Mouse (Mus musculus): ENCODE measurements around the gene Larp7. TPM values are rescaled to one million over a fixed set of nuclear protein-coding genes. Genes with fewer than 3 reads are reported as not detected.

Gene Larp7
- polyA plus RNA-seq (2015; fragmentation: Nextera tagmentation; extraction: Ambion mirVana) = 36.1 and 37.2 TPM in 2 replicates

DNA sequence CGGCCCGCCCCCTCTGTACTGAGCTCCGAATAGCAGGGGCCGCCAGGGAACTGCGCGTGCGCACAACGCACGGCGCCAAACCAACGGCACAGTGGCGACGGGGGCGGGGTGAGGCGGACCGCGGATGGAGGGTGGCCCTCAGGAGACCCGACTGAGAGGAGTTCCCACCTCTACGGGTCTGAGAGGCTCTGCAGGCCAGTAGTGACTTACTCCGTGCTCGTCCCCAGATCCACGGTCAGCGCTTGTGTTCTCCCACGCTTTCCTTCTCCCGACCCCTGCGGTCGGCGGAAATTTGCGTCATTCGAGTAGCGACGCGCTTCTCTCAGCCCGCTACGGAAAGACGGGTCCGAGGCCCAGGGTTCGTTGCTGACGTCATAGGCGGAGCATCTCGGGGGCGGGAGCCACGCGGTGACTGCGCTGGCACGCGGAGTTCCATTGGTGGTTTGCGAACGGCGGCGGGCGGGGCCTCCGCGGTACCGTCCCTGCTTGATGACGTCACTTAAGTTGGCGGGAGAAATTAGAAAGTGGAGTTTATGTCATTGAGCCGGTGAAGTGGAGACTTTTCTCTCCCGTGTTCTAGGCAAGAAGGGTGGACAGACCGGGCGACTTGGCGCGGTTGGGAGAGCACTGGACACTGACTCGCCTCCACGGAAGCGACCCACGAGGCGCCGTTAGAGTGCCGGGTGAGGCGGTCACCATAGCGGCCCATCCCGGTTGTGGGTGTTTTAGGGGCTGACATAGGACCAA is at the start of gene Larp7, which contains the start of gene Zgrf1:
Gene Larp7, minus strand, starts transcription at position 377 of the 747 bp plus-strand sequence.
Gene Zgrf1, plus strand, starts transcription at position 517 of the 747 bp plus-strand sequence.
- H3K36me3 ChIP-seq = peaks cover 2% of the 10 kb centered on the region; the same call in 1 of the 2 replicates
- ATAC-seq (ENCODE audit: low FRiP score) = peak; percentile 100
- no peaks in the 10 kb centered on the region for H3K27me3 ChIP-seq
- WGBS = under 1% methylated on average over 70 of the region's 73 CpGs
- H3K4me2 ChIP-seq = peak within 1 kb of the TSS; percentile 74
- peaks cover 11% of the 10 kb centered on the region for H3K4me1 ChIP-seq (replicated peaks)
- H3K27ac ChIP-seq = peak within 1 kb of the TSS; percentile 96
- H3K4me3 ChIP-seq = peak within 1 kb of the TSS; percentile 72
- peak within 1 kb of the TSS; percentile 74 for H3K9ac ChIP-seq
- no peaks in the 10 kb centered on the region for H3K9me3 ChIP-seq

DNA sequence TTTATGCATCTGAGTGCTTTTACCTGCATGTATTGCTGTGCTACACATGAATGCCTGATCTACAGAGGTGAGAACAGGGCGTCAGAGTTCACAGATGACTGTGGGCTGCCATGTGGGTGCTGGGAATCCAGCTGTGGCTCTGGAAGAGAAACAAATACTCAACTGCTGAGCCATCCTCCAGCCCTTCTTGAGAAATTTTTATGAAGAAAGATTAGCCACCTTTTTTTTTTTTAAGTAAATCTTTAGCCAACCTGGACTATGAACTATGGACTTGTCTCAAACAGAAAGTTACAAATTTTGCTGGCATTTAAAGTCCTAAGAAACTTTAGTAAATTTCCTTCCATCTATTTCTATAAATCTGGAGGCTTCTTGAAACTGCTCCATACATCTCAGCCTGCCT is 44.0 kb upstream of the Larp7 start:
- no peak overlapping the region for H3K9ac ChIP-seq
- H3K9me3 ChIP-seq = no peaks in the 10 kb centered on the region
- H3K4me2 ChIP-seq = no peak overlapping the region
- H3K4me3 ChIP-seq = no peak overlapping the region
- H3K4me1 ChIP-seq (replicated peaks) = no peaks in the 10 kb centered on the region
- H3K27ac ChIP-seq = no peak overlapping the region
- no peaks in the 10 kb centered on the region for H3K36me3 ChIP-seq
- WGBS = 79% methylated on average over 1 of the region's 1 CpGs
- H3K27me3 ChIP-seq = no peaks in the 10 kb centered on the region
- ATAC-seq (ENCODE audit: low FRiP score) = no peak

DNA sequence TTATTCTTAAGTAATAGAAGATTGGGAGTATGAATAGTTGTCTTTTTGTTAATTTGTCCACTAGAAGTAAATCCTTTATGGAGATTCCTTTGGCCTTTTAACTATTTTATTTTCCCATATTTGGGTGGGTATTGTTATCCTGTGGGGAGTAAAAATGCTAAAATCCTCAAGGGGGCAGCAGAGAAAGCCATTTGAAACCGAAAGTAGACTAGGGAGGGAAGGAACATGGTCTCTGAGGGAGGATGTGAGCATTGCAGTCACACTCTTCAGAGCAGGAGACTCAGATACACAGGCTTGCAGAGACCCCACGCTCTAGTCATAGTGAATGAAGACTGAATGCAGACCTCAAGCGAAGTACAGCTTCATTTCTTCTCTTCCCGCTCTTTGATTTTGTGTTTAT is 19.4 kb upstream of the Larp7 start:
- H3K9ac ChIP-seq = no peak overlapping the region
- H3K4me2 ChIP-seq = no peak overlapping the region
- H3K27ac ChIP-seq = no peak overlapping the region
- no peaks in the 10 kb centered on the region for H3K9me3 ChIP-seq
- H3K36me3 ChIP-seq = no peaks in the 10 kb centered on the region
- 68% methylated on average over 4 of the region's 4 CpGs for WGBS
- H3K4me3 ChIP-seq = no peak overlapping the region
- ATAC-seq (ENCODE audit: low FRiP score) = no peak
- H3K27me3 ChIP-seq = no peaks in the 10 kb centered on the region
- H3K4me1 ChIP-seq (replicated peaks) = no peaks in the 10 kb centered on the region

DNA sequence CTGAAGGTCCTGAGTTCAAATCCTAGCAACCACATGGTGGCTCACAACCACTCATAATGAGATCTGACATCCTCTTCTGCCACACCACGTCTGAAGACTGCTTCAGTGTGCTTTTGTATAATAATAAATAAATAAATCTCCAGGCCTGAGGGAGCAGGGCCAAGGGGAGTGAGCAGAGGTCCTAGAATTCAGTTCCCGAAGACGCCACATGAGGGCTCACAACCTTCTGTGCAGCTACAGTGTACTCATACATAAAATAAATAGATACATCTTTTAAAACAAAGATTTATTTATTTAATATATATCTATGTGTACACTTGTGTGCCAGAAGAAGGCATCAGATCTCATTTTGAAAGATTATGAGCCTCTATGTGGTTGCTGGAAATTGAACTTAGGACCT is 12.0 kb upstream of the Larp7 start:
- Histone ChIP-seq H3K9me3 (no peaks in the 10 kb centered on the region), H3K27me3 (no peaks in the 10 kb centered on the region), H3K9ac (no peak overlapping the region), H3K36me3 (peaks cover 16% of the 10 kb centered on the region), H3K27ac (no peak overlapping the region), H3K4me3 (no peak overlapping the region), H3K4me1 (replicated peaks) (no peaks in the 10 kb centered on the region), H3K4me2 (no peak overlapping the region)
- 84% methylated on average over 3 of the region's 3 CpGs for WGBS
- no peak for ATAC-seq (ENCODE audit: low FRiP score)

DNA sequence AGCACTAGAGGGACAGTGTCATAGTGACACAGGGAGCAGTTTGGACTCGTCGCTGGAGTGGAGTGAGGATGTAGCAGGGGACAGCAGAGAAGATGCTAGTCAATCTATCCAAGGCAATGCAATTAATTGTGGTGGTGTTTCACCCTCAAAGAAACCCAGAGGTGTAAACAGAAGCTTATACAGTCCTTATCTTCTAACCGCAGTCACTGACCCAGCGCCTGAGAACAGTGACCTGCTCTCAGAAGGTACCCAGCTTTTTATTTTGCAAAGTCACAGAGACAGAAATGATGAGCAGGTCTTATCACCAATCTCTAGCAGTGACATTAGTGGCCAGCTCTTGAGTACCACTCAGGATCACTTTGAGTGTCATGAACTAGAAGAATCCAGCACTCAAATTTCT is 9.8 kb upstream of the Larp7 start:
- no peak overlapping the region for H3K27ac ChIP-seq
- no peaks in the 10 kb centered on the region for H3K27me3 ChIP-seq
- no peak overlapping the region for H3K4me3 ChIP-seq
- H3K4me1 ChIP-seq (replicated peaks) = no peaks in the 10 kb centered on the region
- WGBS = 96% methylated on average over 4 of the region's 4 CpGs
- ATAC-seq (ENCODE audit: low FRiP score) = no peak
- H3K9ac ChIP-seq = no peak overlapping the region
- H3K4me2 ChIP-seq = no peak overlapping the region
- H3K9me3 ChIP-seq = no peaks in the 10 kb centered on the region
- peaks cover 16% of the 10 kb centered on the region for H3K36me3 ChIP-seq

DNA sequence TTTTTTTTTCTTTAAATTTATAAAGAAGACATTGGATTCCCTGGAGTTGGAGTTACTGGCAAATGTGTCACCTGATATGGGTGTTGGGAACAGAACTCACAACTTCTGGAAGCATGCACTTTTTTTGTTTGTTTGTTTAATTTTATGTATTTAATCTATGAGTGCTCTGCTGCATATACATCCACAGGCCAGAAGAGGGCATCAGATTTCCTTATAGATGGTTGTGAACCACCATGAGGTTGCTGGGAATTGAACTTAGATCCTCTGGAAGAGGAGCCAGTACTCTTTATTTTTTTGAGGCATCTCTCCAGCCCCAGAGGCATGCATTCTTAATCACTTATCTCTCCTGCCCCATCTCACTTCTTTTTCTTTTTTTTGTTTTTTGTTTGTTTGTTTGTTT is 5.1 kb upstream of the Larp7 start:
- H3K27me3 ChIP-seq = no peaks in the 10 kb centered on the region
- no peak overlapping the region for H3K9ac ChIP-seq
- ATAC-seq (ENCODE audit: low FRiP score) = no peak
- no peak overlapping the region for H3K4me2 ChIP-seq
- peaks cover 8% of the 10 kb centered on the region for H3K4me1 ChIP-seq (replicated peaks)
- H3K36me3 ChIP-seq = peaks cover 18% of the 10 kb centered on the region
- H3K4me3 ChIP-seq = no peak overlapping the region
- H3K27ac ChIP-seq = no peak overlapping the region
- H3K9me3 ChIP-seq = no peaks in the 10 kb centered on the region

DNA sequence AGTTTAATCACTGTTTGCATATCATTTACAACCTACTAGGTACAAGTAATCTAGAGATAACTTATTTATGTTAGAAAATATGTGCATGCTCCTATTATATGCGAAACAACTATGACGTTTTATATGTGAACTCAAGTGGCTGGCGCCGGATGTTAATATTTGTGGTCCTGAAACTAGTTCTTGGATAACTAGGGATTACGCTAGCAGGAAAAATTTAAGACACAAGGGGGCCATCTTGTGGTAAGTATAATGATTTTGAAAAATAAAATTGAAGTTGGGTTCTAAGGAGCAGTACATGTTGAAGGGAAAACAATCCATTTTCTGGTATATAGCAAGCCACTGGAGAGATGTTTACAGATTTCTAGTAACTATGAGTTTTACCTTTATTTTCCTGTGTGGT is 1.6 kb upstream of the Larp7 start:
- Histone ChIP-seq H3K4me3 (no peak overlapping the region), H3K4me2 (no peak overlapping the region), H3K27ac (no peak overlapping the region), H3K27me3 (no peaks in the 10 kb centered on the region), H3K9me3 (no peaks in the 10 kb centered on the region), H3K4me1 (replicated peaks) (peaks cover 11% of the 10 kb centered on the region), H3K9ac (no peak overlapping the region), H3K36me3 (peaks cover 2% of the 10 kb centered on the region; the same call in 1 of the 2 replicates)
- WGBS = 66% methylated on average over 5 of the region's 5 CpGs
- no peak for ATAC-seq (ENCODE audit: low FRiP score)

DNA sequence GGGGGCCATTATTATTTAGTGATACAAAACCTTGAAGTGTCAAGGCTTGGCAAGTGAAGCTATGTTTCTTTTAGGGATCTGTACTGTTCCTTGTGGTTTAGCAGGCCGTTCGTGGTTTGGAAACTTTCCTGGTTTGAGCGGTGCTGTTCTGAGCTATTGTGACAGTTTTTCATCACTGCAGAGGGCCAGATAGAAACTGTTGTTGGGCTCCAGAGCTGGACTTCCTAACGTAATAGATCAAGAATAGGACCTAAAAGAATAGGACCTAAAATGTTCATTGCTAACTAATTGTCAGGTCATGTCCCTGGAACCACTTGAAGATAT is 533 bp upstream of the Larp7 start:
- Histone ChIP-seq H3K27me3 (no peaks in the 10 kb centered on the region), H3K4me1 (replicated peaks) (peaks cover 11% of the 10 kb centered on the region), H3K4me2 (peak overlapping the region; percentile 74), H3K9ac (peak overlapping the region; percentile 58), H3K36me3 (peaks cover 2% of the 10 kb centered on the region; the same call in 1 of the 2 replicates), H3K27ac (no peak overlapping the region), H3K4me3 (peak overlapping the region; percentile 72), H3K9me3 (no peaks in the 10 kb centered on the region)
- 2% methylated on average over 4 of the region's 4 CpGs for WGBS
- no peak for ATAC-seq (ENCODE audit: low FRiP score)

DNA sequence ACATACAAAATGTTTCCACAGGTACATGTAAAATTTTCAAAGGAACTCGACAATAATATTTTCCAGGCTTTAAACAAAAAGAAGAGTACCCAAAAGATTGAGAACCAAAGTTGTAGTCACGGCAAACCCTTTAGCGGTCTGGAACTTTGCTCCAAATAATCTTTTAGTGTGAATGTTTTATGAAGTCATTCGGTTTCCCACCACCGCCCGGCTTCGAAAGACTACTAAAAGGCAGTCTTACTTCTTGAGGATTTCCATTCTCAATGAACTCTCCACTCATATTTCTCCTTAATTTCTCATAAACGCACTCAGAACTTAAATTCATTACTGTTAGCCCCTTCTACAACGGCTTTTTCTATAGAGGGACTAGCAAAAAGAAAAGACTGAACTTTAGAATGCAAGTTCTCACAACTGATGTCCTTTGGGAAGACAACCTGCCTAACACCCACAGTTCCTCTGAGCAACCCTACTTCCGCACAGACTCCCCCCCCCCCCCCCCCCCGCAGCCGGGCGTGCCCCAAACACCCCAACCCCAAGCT is 646 bp downstream of the Larp7 start:
- H3K4me3 ChIP-seq = peak overlapping the region; percentile 72
- peaks cover 2% of the 10 kb centered on the region; the same call in 1 of the 2 replicates for H3K36me3 ChIP-seq
- H3K9ac ChIP-seq = peak overlapping the region; percentile 74
- 9% methylated on average over 10 of the region's 13 CpGs for whole genome bisulfite sequencing
- H3K27ac ChIP-seq = peak overlapping the region; percentile 96
- ATAC-seq (ENCODE audit: low FRiP score) = no peak
- peaks cover 11% of the 10 kb centered on the region for H3K4me1 ChIP-seq (replicated peaks)
- peak overlapping the region; percentile 59 for H3K4me2 ChIP-seq
- no peaks in the 10 kb centered on the region for H3K27me3 ChIP-seq
- H3K9me3 ChIP-seq = no peaks in the 10 kb centered on the region

DNA sequence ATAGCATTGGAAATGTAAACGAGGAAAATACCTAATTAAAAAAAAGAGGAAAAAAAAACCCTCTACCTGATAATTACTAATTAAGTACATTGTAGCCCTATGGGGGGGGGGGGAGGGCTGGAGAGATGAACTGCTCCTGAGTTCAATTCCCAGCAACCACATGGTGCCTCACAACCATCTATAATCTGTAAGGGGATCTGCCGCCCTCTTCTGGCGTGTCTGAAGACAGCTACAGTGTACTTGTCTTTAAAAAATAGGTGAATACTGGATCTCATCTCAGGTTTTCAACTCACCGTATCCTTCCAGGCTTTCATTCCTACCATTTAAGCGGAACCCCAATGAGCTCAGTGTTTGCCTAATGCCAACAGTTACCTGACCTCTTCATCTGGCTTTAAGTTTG is 5.3 kb downstream of the Larp7 start:
- no peak overlapping the region for H3K9ac ChIP-seq
- peaks cover 29% of the 10 kb centered on the region for H3K36me3 ChIP-seq
- no peak overlapping the region for H3K4me3 ChIP-seq
- H3K27ac ChIP-seq = no peak overlapping the region
- no peaks in the 10 kb centered on the region for H3K9me3 ChIP-seq
- no peak overlapping the region for H3K4me2 ChIP-seq
- no peak for ATAC-seq (ENCODE audit: low FRiP score)
- WGBS = 32% methylated on average over 5 of the region's 5 CpGs
- H3K4me1 ChIP-seq (replicated peaks) = peaks cover 4% of the 10 kb centered on the region; the same call in 1 of the 2 replicates
- H3K27me3 ChIP-seq = no peaks in the 10 kb centered on the region

DNA sequence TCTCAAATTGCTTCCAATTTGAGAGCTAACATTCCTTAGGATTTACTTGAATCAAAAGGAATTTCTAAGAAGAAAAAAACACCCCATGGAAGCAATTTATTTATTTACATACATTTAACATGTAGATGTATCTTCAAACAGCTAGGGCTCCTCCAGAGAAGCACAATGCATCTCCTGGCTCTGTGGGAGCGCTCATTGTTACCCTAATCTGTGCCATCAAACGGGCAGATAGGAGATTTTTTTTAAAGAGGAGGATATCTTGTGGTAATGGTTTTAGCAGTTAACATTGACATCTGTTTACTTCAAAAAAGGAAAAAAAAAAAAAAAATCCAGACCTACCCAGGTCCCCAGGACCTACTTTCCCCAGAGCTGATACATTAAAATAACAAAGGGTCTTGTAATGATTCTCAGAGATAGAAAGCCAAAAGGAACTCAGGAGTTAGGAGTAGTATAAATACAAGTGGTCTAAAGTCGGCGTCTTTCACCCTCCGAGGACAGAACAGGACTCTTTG is 8.5 kb downstream of the Larp7 start:
- Histone ChIP-seq H3K27me3 (no peaks in the 10 kb centered on the region), H3K4me3 (no peak overlapping the region), H3K27ac (no peak overlapping the region), H3K9me3 (no peaks in the 10 kb centered on the region), H3K4me2 (no peak overlapping the region), H3K36me3 (peaks cover 43% of the 10 kb centered on the region), H3K4me1 (replicated peaks) (no peaks in the 10 kb centered on the region), H3K9ac (no peak overlapping the region)
- WGBS = 26% methylated on average over 5 of the region's 5 CpGs
- no peak for ATAC-seq (ENCODE audit: low FRiP score)

DNA sequence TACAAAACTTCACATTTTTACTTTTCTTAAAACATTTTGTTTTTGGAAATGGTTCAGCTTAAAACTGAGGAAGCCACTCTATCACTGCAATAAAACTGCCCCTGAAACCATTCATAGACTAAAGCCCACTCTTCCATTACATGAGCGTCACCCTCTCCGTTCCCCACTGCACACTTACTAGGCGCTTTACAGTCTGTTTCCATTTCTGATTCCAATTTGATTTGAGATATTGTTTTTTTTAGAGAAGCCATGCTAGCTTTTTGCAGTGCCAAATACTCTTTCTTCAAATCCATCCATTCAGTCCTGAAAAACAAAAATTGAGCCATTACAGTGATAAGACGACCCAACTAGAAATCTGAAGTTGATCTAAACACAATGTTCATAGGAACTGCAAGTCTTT is 9.2 kb downstream of the Larp7 start:
- Histone ChIP-seq H3K27ac (no peak overlapping the region), H3K27me3 (no peaks in the 10 kb centered on the region), H3K4me2 (no peak overlapping the region), H3K9me3 (no peaks in the 10 kb centered on the region), H3K4me1 (replicated peaks) (no peaks in the 10 kb centered on the region), H3K4me3 (no peak overlapping the region), H3K36me3 (peaks cover 47% of the 10 kb centered on the region), H3K9ac (no peak overlapping the region)
- WGBS = 79% methylated on average over 4 of the region's 4 CpGs
- no peak for ATAC-seq (ENCODE audit: low FRiP score)

DNA sequence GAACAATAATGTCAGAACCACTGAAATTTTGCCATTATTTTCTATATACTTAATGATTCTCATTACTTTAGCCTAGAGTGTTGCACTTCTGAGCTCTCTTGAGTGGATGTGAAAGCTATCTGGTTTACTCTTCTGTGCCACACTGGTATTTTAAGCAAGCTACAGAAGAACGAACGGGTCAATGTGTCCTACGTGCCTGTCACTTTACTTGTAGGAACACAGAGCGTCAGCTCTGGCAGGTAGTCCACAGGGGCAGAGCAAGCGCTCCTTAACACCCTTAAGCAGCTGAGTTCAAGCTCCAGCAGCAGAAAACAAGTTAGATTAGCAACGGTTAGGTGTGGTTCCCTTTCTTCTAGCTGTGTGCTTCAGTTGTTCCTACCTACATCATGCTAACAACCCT is 14.0 kb downstream of the Larp7 start:
- H3K4me2 ChIP-seq = no peak overlapping the region
- H3K27me3 ChIP-seq = no peaks in the 10 kb centered on the region
- no peak overlapping the region for H3K9ac ChIP-seq
- 75% methylated on average over 6 of the region's 6 CpGs for WGBS
- H3K27ac ChIP-seq = no peak overlapping the region
- no peaks in the 10 kb centered on the region for H3K4me1 ChIP-seq (replicated peaks)
- no peak for ATAC-seq (ENCODE audit: low FRiP score)
- no peak overlapping the region for H3K4me3 ChIP-seq
- no peaks in the 10 kb centered on the region for H3K9me3 ChIP-seq
- peaks cover 31% of the 10 kb centered on the region for H3K36me3 ChIP-seq
